Mouse (Mus musculus) myocyte (in vitro differentiated cells): Measurements from ENCODE around the gene Cblb.

Source experiments
- POLR2A ChIP-seq: IDR thresholded peaks from one replicate; pipeline ENCODE4 v1.6.1; 2011; ENCODE audit warnings: low read depth, mild to moderate bottlenecking, control low read depth, moderate library complexity; ENCODE audit not compliant: insufficient read length
- TCF12 ChIP-seq: IDR thresholded peaks from one replicate; pipeline ENCODE4 v1.6.1; 2011; ENCODE audit warnings: mild to moderate bottlenecking, control low read depth; ENCODE audit not compliant: poor library complexity, insufficient read depth, severe bottlenecking

GRCm38 (mm10) chr16:52090899-52091298 is 59.9 kb downstream of the Cblb start:
- TF ChIP-seq TCF12 (no peak), POLR2A (no peak)
